Mouse (Mus musculus): ENCODE data around the gene Ptpn22. TPM values are rescaled to one million over a fixed set of nuclear protein-coding genes. Genes with fewer than 3 reads are reported as not detected.
A peak's percentile ranks its signal among the peaks of the same experiment; 100 is the strongest.
"Not testable (repeated sequence)": the region's sequence is repeated elsewhere in the genome, so short reads cannot be mapped to it uniquely, and the experiment has no call there.

Ptpn22 gene
- 1 to 10 TPM; 1.0 to 1.3 TPM for total RNA-seq (2021)
- long read RNA-seq, experiment 1 = 0 reads
- long read RNA-seq, experiment 2, partial matches to known transcripts = 0 of 1 reads
- long read RNA-seq, experiment 2, other reads (novel, unspliced or antisense) = 0 of 1 reads

DNA sequence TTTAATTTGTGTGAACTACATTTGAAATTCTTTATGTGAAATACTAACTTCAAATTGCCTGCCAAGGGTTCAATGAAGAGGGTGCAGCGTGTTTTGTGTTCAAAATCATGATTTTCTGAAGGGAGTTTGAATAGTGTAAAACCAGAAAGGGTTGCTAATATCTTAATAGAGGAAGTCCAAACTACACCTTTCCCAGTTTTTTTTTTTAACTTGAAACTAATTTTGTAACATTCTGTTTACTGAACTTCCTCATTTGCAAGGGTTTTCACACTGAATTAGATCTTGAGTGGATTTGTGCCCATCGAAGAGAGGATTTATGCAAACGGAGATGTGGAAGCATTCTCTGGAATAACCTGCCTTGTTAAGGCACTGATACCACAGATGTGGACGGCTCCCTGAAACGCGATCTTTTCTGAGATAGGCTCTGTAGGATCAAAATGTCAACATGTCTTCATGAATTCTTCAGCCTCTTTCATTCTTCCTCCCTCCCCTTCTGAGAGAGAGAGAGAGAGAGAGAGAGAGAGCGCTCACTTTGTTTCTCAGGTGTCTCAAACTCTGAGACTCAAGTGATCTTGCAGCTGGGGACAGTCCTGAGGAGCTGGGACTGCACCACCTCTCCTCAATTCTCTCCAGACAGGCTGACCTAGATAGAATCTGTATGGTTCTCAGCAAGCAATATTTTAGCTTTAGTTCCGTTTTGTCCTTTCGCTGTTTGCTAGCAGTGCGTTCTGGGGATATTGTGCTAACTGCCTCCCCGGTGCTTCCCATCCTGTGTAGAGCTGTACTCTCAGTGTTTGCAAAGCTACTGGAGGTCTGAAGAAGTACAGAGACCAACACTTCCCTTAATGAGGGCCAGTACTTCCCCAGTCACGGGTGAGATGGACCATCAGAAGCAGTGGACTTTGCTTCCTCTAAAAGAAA is at the start of gene Ptpn22:
TSS of gene Ptpn22 (plus strand) at position 915 of the 921 bp plus-strand sequence.
- no peak for DNase-seq (ENCODE audit: low spot score in 2 of 2)

DNA sequence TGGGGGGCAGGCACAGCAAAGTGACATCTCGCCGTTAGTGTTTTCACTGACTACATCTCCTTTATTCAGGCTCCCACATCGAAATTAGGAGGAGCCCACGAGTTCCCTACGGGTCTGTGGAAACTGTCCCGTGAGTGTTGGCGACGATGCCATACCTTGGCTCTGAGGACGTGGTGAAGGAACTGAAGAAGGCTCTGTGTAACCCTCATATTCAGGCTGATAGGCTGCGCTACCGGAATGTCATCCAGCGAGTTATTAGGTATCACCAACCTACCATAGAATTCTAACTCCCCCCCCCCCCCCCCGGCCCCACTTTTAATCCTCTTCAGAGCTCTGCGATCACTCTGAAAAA is 49.8 kb upstream of the Ptpn22 start:
- no peak for DNase-seq (ENCODE audit: low spot score in 2 of 2)

DNA sequence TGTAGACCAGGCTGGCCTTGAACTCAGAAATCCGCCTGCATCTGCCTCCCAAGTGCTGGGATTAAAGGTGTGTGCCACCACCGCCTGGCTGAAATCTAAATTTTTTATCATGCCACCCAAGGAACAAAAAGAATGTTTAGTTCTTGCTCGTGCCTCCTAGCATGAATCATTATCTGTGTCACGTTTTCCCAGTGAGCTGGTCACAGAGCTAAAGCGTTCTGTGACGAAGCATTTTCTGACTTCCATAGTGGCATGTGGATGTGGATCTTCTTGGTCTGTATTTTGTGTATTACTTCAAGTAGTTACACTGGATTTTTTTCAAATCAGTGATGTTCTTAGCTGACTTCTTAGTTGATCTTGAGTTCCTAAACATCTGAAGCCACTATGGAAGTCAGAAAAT is 48.6 kb upstream of the Ptpn22 start:
- DNase-seq (ENCODE audit: low spot score in 2 of 2) = no peak

DNA sequence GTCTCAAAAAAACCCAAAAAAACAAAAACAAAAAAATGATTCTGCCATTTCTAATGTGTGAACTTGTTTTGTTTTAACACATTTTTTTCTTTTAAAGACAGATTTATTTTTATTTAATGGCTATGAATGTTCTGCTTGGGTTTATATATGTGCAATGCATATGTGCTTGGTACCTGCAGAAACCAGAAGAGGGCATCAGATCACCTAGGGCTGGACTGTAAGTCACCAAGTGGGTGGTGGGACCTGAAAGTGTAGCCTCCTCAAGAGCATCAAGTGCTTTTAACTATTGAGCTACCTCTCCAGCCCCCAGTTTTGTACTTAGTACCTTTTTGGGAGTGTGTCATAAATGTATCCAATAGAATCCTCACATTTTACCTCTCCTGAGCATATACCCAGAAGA is 32.0 kb upstream of the Ptpn22 start:
- DNase-seq (ENCODE audit: low spot score in 2 of 2) = no peak

DNA sequence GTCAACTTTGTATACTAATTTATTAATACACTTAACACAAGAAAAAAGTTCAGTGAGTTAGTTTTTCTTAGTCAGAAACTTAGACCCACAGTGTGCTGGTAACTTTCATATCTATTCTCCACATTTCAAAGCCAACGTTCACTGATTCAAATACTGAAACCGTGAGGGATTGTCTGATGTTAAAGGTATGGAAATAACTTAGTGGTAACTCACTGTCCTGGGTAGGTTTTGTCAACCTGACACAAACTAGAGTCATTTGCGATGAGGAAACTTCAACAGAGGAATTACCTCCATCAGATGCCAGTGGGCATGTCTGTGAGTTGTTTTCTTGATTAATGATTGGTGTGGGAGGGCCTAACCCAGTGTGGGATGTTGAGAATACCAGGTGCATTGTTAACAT is 30.6 kb upstream of the Ptpn22 start:
- no peak for DNase-seq (ENCODE audit: low spot score in 2 of 2)

DNA sequence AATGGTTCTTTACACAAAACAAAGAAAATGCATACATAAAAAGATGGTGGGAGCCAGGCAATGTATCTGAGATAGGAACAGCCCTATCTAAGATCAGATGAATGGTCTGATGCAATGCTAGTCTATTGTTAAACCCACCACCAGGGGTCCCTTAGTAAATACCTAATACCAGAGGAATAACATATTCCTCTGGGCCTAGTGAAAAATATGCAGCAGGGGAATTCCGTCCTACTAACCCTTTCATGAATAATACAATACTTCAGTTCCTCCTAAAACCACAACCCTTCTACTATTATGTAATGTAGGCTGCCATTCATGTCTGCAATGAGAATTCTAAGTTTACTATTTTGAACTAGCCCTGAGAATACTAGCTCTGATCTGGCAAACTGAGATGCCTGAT is 28.9 kb upstream of the Ptpn22 start:
- not testable (repeated sequence) for DNase-seq (ENCODE audit: low spot score in 2 of 2)

DNA sequence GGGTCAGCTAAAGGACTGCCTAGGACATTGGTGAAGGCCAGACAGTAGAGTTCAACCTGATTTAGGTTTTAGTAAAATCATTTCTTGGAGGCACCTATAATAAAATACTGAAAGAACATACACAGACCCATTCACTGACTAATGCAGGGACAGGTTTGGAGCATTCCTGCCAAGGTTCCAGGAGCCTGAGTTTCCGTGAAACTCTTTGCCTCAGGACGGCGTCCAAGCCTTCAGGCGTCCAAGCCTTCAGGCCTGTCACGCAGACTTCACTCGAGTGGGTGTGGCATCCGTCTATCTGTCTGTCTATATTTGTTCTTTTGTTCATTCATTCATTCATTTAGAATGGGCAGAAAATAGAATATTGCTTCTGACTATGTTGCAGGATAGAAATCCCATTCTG is 28.4 kb upstream of the Ptpn22 start:
- no peak for DNase-seq (ENCODE audit: low spot score in 2 of 2)

DNA sequence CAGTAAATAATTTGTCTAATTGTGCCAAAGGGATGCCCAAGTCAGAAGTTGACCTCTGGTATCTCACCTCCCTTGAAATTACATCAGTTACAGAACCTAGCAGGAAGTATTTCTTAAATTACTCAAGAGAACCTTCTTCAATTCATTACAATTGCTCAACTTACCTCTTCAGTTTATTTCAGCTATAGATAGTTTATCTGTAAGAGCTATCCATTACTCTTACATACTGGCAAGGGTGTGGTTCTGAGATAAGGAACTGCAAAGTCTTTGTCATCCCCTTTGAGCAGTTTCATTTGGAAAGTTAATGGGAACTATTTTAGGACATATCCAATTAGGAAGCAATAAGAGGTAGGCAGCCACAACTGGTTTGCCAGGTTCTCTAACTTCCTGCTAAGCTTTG is 27.2 kb upstream of the Ptpn22 start, which contains the start of gene Bcl2l15:
TSS of gene Bcl2l15 (plus strand) at position 176 of the 400 bp plus-strand sequence.
- DNase-seq (ENCODE audit: low spot score in 2 of 2) = no peak

DNA sequence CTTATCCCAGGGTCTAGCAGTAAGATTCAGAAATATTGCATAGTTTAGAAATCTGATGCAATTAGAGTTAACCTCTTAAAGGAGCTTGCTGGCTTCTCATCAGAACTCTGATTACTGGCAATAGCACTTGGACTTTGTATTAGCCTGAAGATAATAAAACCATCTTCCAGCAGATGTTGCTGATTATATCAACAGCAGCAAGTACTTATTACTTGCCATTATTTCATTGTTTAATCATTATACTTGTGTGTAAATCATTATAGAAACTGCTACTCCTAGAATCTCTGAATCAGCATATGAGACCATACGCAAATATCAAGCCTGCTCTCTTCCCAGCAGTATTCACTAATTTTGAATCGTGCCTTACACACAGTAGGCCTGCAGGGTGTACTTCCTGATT is 25.6 kb upstream of the Ptpn22 start:
- no peak for DNase-seq (ENCODE audit: low spot score in 2 of 2)

DNA sequence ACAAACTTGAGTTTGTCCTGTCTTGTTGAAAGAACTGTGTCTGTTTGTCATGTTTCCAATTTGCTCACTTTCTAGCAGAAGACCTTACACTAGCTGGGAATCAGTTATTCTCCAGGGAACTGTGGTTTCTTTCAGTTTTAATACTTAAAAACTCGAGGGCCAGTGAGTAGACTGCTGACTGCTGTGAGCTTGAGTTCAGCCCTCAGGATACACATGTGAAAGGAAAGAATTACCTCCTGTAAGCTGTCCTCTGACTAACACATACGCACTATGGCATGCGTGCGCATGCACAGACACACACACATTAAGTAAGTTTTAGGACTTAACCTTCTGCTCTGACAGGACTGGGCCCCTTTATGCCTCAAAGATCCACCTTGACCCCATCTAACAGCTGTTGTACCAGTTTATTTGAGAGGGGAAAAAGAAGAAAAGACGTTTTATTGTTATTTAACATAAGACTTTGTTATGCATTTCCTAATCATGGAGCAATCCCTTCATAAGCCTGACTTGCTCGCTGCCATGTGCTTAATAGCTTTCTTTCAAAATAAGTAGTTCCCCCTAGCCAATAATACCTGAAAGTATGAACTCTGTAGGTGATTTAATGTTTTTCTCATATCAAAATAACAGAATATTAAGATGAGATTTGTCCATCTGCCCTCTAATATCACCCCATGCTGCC is 24.2 kb upstream of the Ptpn22 start:
- no peak for DNase-seq (ENCODE audit: low spot score in 2 of 2)

DNA sequence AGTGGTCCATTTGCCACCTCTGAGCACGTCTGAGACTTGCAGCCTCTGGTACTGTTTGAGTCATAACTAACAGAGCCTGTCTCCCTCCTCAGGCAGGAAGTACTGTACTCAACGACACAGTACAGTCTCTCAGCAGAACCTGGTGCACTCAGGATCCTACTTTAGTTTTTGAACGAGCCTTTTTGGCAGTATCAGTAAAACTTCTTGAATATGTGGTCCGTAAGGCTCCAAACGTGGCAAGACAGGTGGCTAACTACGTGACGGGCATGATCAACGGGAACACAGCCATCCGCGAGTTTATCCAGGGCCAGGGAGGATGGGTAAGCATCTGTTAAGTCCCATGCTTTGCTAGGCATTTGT is 23.7 kb upstream of the Ptpn22 start:
- no peak for DNase-seq (ENCODE audit: low spot score in 2 of 2)

DNA sequence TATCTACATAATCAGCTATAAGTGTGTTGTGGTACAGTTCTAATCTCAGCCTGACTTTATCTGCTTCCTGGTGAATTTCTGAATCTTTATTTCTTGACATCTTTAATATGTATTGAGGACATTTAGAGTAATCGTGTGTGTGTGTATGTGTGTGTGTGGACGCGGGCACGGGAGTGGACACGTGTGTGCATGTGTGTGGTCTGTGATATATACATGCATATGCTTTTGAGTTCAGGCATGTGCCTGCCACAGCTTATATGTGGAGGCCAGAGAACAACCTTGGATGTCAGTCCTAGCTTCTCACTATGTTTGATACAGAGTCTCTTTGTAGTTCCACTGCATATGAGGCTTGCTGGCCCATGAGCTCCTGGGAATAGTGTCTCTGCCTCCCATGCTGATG is 23.1 kb upstream of the Ptpn22 start:
- no peak for DNase-seq (ENCODE audit: low spot score in 2 of 2)

DNA sequence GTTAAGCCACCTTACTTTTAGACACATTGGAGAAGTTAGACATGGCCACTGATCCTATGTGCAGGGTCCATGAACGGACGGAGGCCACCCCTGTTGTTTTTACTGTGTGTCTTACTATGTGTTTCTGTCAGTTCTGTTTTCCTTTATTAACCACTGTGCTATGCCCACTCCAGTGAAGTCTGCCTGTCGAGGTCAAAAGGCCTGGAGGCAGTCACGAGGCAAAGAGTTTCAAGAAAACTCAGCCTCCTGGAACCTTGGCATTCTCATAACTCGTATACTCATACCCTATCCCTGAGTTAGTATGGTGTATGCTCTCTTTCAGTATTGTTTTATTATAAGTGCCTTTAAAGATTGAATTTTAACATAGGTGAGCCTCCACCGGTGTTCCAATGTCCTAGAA is 19.9 kb upstream of the Ptpn22 start:
- DNase-seq (ENCODE audit: low spot score in 2 of 2) = no peak

DNA sequence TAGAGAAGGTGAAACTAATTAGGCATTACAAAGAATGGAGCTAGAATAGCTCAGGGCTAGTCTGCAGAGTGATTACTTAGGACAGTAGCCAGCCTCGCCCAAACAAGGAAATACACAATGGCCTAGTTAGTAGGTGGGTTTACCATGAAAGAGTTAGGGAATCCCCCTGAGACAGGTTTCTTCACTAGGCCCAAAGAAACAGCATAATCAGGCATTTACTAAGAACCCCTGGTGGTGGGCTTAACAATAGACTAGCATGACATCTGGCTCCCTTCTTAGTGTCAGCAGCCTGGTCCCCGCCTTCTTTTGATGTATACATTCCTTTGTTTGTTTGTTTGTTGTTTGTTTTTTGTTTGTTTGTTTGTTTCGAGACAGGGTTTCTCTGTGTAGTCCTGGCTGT is 19.4 kb upstream of the Ptpn22 start:
- not testable (repeated sequence) for DNase-seq (ENCODE audit: low spot score in 2 of 2)

DNA sequence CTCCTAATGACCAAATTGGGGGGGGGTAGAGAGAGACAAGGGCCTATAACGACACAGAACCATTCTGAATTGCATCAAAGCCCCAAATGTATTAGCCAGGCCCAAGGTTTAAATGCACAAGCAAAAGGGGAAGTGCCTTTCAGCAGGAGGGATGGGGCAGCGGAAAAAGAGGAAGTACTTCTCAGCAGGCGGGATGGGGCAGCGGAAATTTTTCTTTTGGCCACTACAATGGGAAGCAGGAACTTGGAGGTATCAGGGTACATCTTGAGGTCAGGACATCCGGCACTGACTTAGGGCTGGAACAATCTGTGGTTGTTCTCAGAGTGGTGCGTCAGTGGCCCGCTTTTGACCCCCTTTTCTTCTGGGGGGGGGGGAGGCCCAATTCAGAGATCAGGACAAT is 18.6 kb upstream of the Ptpn22 start:
- not testable (repeated sequence) for DNase-seq (ENCODE audit: low spot score in 2 of 2)

DNA sequence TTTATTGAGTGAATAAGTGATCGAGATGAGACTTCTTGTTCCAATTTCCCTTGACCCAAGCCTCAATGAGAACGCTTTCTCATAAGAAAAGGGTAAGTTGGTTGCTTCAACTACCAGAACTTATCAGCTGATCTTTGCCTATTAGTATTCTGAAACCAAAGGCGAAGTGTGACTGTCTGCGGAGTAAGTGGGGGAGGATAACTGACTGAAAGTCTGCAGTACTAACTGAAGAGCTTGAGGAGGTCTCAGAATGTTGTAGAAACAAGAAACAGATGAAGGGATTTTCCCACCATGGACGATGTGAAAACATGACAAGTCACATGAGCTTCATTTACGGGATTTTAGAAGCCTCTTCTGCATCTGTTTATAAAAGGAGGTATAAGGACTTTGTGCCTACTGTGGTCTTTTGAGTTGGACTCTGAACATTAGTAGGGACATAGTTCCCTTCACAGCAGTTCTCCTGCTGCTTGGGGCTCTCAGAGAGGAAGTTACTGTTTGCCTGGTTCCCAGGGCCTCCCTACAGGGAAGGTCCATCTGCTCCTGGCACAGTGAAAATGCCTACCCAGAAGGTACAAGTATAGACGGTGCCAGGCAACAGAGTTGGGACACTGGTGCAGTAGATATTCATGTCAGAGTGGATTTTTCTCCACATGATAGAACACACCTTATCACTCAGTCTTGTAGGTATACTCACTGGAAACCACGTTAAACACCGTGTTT is 8.8 kb upstream of the Ptpn22 start:
- no peak for DNase-seq (ENCODE audit: low spot score in 2 of 2)

DNA sequence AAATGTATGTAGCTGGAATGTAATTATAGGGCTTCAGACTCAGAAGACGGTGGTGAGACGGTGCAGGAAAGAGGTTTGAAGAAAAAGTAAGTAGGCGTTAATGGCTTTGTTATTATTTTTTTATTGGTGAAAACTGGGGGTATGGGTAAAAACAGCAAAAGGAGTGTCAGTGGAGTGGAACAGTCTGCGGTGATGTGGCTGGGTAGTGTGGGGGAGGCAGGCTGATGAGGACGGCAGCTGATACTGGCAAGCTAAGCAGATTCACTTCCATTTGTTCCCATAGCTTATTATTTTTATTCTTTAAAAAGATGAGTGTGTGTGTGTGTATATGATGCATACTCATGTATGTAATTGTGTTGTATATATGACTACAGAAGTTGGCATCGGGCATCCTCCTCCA is 8.1 kb upstream of the Ptpn22 start:
- DNase-seq (ENCODE audit: low spot score in 2 of 2) = no peak

DNA sequence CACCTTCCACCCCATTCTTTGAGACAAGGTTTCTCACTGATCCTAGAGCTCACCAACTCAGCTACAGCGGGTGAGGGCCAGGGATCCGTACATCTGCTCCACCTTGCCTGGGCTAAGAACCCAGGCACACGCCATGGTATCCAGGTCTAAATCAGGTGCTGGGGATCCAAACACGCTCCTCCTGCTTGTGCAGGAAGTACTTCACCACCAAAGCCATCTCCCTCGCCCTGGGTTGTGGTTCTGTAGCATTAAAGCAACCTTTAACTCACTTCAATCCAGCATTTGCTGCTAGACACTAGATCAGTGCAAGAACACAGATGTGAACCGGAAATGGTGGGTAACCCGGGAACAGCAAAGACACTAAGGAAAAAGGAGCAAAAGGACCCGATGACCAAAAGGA is 7.7 kb upstream of the Ptpn22 start:
- DNase-seq (ENCODE audit: low spot score in 2 of 2) = no peak

DNA sequence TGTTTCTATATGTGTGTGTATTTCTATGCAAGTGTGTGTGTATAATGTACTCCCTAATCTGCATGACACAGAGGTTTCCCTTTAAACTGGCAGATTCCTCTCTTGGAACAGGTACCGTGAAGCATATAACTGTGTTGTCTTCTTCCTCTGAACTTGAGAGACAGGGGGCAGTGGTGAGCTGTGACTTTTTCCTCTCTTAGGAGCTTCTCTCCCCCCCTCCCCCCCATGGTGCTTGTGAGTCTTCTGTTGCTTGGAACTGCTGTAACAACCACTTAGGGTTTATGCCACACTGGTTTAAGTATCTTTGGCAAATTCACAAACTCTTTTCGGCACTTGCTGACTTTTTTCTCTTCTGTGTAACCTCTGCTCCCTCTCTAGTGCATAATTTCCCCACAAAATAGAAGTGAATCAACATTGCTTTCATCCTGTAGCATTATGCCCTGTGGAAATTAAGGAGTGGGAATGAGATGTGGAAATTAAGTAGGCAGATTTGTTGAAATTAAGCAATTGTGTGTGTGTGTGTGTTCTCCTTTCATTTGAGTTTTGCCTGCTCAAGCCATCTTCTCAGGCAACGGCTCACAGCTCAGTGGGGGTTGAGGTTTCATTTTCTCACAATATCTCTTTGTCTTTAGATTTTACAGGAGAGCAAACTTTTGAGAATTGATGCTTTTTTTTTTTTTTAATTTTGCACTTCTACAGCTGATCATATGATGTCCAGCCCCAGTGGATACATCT is 6.9 kb upstream of the Ptpn22 start:
- DNase-seq (ENCODE audit: low spot score in 2 of 2) = peak; percentile 15 to 23

DNA sequence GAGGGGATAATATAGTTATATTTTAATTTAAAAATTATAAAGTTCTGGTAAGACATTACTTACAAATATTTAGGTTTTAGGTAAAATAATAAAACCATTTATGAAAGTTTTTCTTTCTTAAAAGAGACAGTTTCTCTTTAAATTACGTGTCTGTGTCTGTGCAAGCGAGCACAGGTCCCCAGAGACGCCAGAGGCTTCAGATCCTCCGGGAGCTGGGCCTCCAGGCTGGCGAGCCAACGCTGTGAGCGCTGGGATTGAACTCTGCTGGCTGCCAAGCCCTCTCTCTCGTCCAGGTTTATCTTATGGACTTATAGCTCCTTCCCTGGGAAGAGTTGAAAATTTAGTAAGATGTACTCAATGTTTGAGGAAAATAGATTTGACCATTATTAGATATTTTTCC is 5.8 kb upstream of the Ptpn22 start:
- no peak for DNase-seq (ENCODE audit: low spot score in 2 of 2)

All from left cerebral cortex, adult 18-20 months (tissue).